In genomic region chr13:44804876-44805275, GRCm38 (mm10) we compare ENCODE assay signal across 8 mouse cellular contexts.
DNase-seq lines count a peak whose midpoint lies in the region; ATAC-seq and TF ChIP-seq lines count a peak whose summit lies in the region.

No protein-coding gene starts in this region.

- no peak overlapping the region for H3K27ac ChIP-seq in forebrain, embryonic 11.5 days (ENCODE audit: low read depth, low read length)
- no peak overlapping the region for H3K27ac ChIP-seq in forebrain, embryonic 15.5 days (replicated peaks)
- H3K27ac ChIP-seq in kidney, postnatal 0 days, result no peak overlapping the region

- H3K4me1 ChIP-seq in forebrain, embryonic 11.5 days (replicated peaks; ENCODE audit: control insufficient read depth, insufficient read depth, low read length), result 0 out of 2 replicates have a peak, but pooled peaks cover 2% of the 10 kb centered on the region
- peaks cover 5% of the 10 kb centered on the region for H3K4me1 ChIP-seq in forebrain, embryonic 15.5 days
- 0 out of 2 replicates have a peak, but pooled peaks cover 4% of the 10 kb centered on the region for H3K4me1 ChIP-seq in kidney, postnatal 0 days (replicated peaks; ENCODE audit: insufficient read depth, low read length)

- peak; percentile 70 for DNase-seq in forebrain, embryonic 11.5 days (ENCODE audit: low spot score)
- DNase-seq in ovary, postnatal 36 days (ENCODE audit: low spot score), result peak; percentile 45
- DNase-seq in ovary, adult 18-20 months (ENCODE audit: low spot score), result no peak
- DNase-seq in kidney, postnatal 0 days (ENCODE audit: low spot score), result peak; percentile 74
- peak; percentile 66 to 78 for DNase-seq in lung, postnatal 4 days
- peak; percentile 55 to 62 for DNase-seq in thymus, postnatal 36 days

- 47% methylated on average over 1 of the region's 1 CpGs for WGBS in forebrain, embryonic 11.5 days
- 18% methylated on average over 1 of the region's 1 CpGs for WGBS in forebrain, embryonic 15.5 days
- WGBS in kidney, postnatal 0 days, result 25% methylated on average over 1 of the region's 1 CpGs

- no peaks in the 10 kb centered on the region for H3K27me3 ChIP-seq in forebrain, embryonic 11.5 days (ENCODE audit: control insufficient read depth, insufficient read depth, low read length)
- H3K27me3 ChIP-seq in forebrain, embryonic 15.5 days, result no peaks in the 10 kb centered on the region
- H3K27me3 ChIP-seq in kidney, postnatal 0 days (ENCODE audit: insufficient read depth, low read length), result no peaks in the 10 kb centered on the region

- H3K9me3 ChIP-seq in forebrain, embryonic 11.5 days (ENCODE audit: control insufficient read depth, low read length), result no peaks in the 10 kb centered on the region
- H3K9me3 ChIP-seq in forebrain, embryonic 15.5 days, result no peaks in the 10 kb centered on the region
- H3K9me3 ChIP-seq in kidney, postnatal 0 days (replicated peaks; ENCODE audit: low read length), result no peaks in the 10 kb centered on the region

- H3K4me3 ChIP-seq in forebrain, embryonic 11.5 days (ENCODE audit: low read depth, low read length), result no peak overlapping the region
- H3K4me3 ChIP-seq in forebrain, embryonic 15.5 days, result no peak overlapping the region
- no peak overlapping the region for H3K4me3 ChIP-seq in kidney, postnatal 0 days (replicated peaks; ENCODE audit: low read depth, low read length)

- TF ChIP-seq CTCF in kidney, postnatal 0 days (IDR thresholded peaks at IDR 0.05; ENCODE audit: low read depth), result peak; percentile 82

- no peak overlapping the region for H3K4me2 ChIP-seq in forebrain, embryonic 11.5 days (ENCODE audit: low read depth, low read length, severe bottlenecking)
- H3K4me2 ChIP-seq in forebrain, embryonic 15.5 days (replicated peaks), result no peak overlapping the region
- H3K4me2 ChIP-seq in kidney, postnatal 0 days (ENCODE audit: low read length), result no peak overlapping the region

- H3K36me3 ChIP-seq in forebrain, embryonic 11.5 days (ENCODE audit: control insufficient read depth, insufficient read depth, low read length), result no peaks in the 10 kb centered on the region
- no peaks in the 10 kb centered on the region for H3K36me3 ChIP-seq in forebrain, embryonic 15.5 days
- H3K36me3 ChIP-seq in kidney, postnatal 0 days (ENCODE audit: insufficient read depth, low read length), result no peaks in the 10 kb centered on the region

- ATAC-seq in forebrain, embryonic 11.5 days (replicated peaks; ENCODE audit: low FRiP score), result no peak
- no peak for ATAC-seq in forebrain, embryonic 15.5 days (replicated peaks)
- peak; percentile 64; the same call in 1 of the 2 replicates for ATAC-seq in common myeloid progenitor, adult 5-6 weeks (replicated peaks; ENCODE audit: low read depth, poor library complexity, severe bottlenecking)
- no peak for ATAC-seq in kidney, postnatal 0 days (replicated peaks; ENCODE audit: low FRiP score, low read depth)

- no peak overlapping the region for H3K9ac ChIP-seq in forebrain, embryonic 11.5 days (ENCODE audit: low read length)
- no peak overlapping the region for H3K9ac ChIP-seq in forebrain, embryonic 15.5 days (replicated peaks)
- H3K9ac ChIP-seq in kidney, postnatal 0 days (ENCODE audit: low read depth, low read length), result no peak overlapping the region
